Mouse (Mus musculus): Measurements from ENCODE around the gene Opcml. TPM values are rescaled to one million over a fixed set of nuclear protein-coding genes. Genes with fewer than 3 reads are reported as not detected.

Gene Opcml
- polyA plus RNA-seq, 1 experiment, result 0.06 TPM

GRCm38 (mm10) chr9:27871624-27872023, 81.0 kb downstream of the Opcml start:
- H3K36me3 ChIP-seq (ENCODE audit: control insufficient read depth, insufficient read depth), result no peaks in the 10 kb centered on the region
- no peak overlapping the region for H3K4me3 ChIP-seq (ENCODE audit: insufficient read depth, poor library complexity, severe bottlenecking)
- no peak overlapping the region for H3ac ChIP-seq (ENCODE audit: control insufficient read depth, insufficient read length, low read depth)
- H3K79me3 ChIP-seq (ENCODE audit: low read depth), result no peaks in the 10 kb centered on the region
- no peak for TF ChIP-seq MAX (IDR thresholded peaks at IDR 0.05)
- no peak for TF ChIP-seq MYOD1 (IDR thresholded peaks at IDR 0.05; ENCODE audit: control insufficient read depth, insufficient read length, low read depth)
- no peak for TF ChIP-seq CEBPB (IDR thresholded peaks at IDR 0.05; ENCODE audit: low read depth)
- TF ChIP-seq MYOG (IDR thresholded peaks at IDR 0.05; ENCODE audit: control insufficient read depth, extremely low read depth, insufficient read length), result no peak
- no peaks in the 10 kb centered on the region for H3K27me3 ChIP-seq (ENCODE audit: control insufficient read depth, insufficient read depth, insufficient read length)
- no peaks in the 10 kb centered on the region for H3K79me2 ChIP-seq (ENCODE audit: control insufficient read depth, insufficient read depth)

GRCm38 (mm10) chr9:27889636-27890035, 99.1 kb downstream of the Opcml start:
- no peaks in the 10 kb centered on the region for H3K27me3 ChIP-seq (ENCODE audit: control insufficient read depth, insufficient read depth, insufficient read length)
- no peaks in the 10 kb centered on the region for H3K79me2 ChIP-seq (ENCODE audit: control insufficient read depth, insufficient read depth)
- no peaks in the 10 kb centered on the region for H3K36me3 ChIP-seq (ENCODE audit: control insufficient read depth, insufficient read depth)
- no peak overlapping the region for H3K4me3 ChIP-seq (ENCODE audit: insufficient read depth, poor library complexity, severe bottlenecking)
- H3K79me3 ChIP-seq (ENCODE audit: low read depth), result no peaks in the 10 kb centered on the region
- no peak overlapping the region for H3ac ChIP-seq (ENCODE audit: control insufficient read depth, insufficient read length, low read depth)
- TF ChIP-seq CTCF (IDR thresholded peaks at IDR 0.05; ENCODE audit: control insufficient read depth, insufficient read depth, insufficient read length) (no peak), FOSL1 (IDR thresholded peaks at IDR 0.05; ENCODE audit: insufficient read depth, low read length, poor library complexity, severe bottlenecking) (no peak)

- no peak overlapping the region for H3K4me3 ChIP-seq (ENCODE audit: insufficient read depth, poor library complexity, severe bottlenecking)
- no peaks in the 10 kb centered on the region for H3K36me3 ChIP-seq (ENCODE audit: control insufficient read depth, insufficient read depth)
- TF ChIP-seq MYOD1 (IDR thresholded peaks at IDR 0.05; ENCODE audit: control insufficient read depth, insufficient read length, low read depth) (no peak), MYOG (IDR thresholded peaks at IDR 0.05; ENCODE audit: control insufficient read depth, extremely low read depth, insufficient read length) (no peak), USF1 (IDR thresholded peaks at IDR 0.05; ENCODE audit: low read depth) (no peak), FOSL1 (IDR thresholded peaks at IDR 0.05; ENCODE audit: insufficient read depth, low read length, poor library complexity, severe bottlenecking) (no peak), MAX (IDR thresholded peaks at IDR 0.05) (no peak), CEBPB (IDR thresholded peaks at IDR 0.05; ENCODE audit: low read depth) (no peak), CTCF (IDR thresholded peaks at IDR 0.05; ENCODE audit: control insufficient read depth, insufficient read depth, insufficient read length) (no peak)
- no peaks in the 10 kb centered on the region for H3K79me2 ChIP-seq (ENCODE audit: control insufficient read depth, insufficient read depth)
- no peaks in the 10 kb centered on the region for H3K79me3 ChIP-seq (ENCODE audit: low read depth)
- no peaks in the 10 kb centered on the region for H3K27me3 ChIP-seq (ENCODE audit: control insufficient read depth, insufficient read depth, insufficient read length)
- H3ac ChIP-seq (ENCODE audit: control insufficient read depth, insufficient read length, low read depth), result no peak overlapping the region
Measured at GRCm38 (mm10) chr9:27917250-27917649, 126.7 kb downstream of the Opcml start.

GRCm38 (mm10) chr9:27923495-27923894, 132.9 kb downstream of the Opcml start:
- Histone ChIP-seq H3K36me3 (ENCODE audit: control insufficient read depth, insufficient read depth) (no peaks in the 10 kb centered on the region), H3K4me3 (ENCODE audit: insufficient read depth, poor library complexity, severe bottlenecking) (no peak overlapping the region), H3K79me3 (ENCODE audit: low read depth) (no peaks in the 10 kb centered on the region), H3K79me2 (ENCODE audit: control insufficient read depth, insufficient read depth) (no peaks in the 10 kb centered on the region), H3ac (ENCODE audit: control insufficient read depth, insufficient read length, low read depth) (no peak overlapping the region), H3K27me3 (ENCODE audit: control insufficient read depth, insufficient read depth, insufficient read length) (no peaks in the 10 kb centered on the region)
- TF ChIP-seq FOSL1 (IDR thresholded peaks at IDR 0.05; ENCODE audit: insufficient read depth, low read length, poor library complexity, severe bottlenecking) (no peak), USF1 (IDR thresholded peaks at IDR 0.05; ENCODE audit: low read depth) (no peak), MYOD1 (IDR thresholded peaks at IDR 0.05; ENCODE audit: control insufficient read depth, insufficient read length, low read depth) (no peak), CEBPB (IDR thresholded peaks at IDR 0.05; ENCODE audit: low read depth) (no peak), MYOG (IDR thresholded peaks at IDR 0.05; ENCODE audit: control insufficient read depth, extremely low read depth, insufficient read length) (no peak)

- Histone ChIP-seq H3ac (ENCODE audit: control insufficient read depth, insufficient read length, low read depth) (no peak overlapping the region), H3K79me2 (ENCODE audit: control insufficient read depth, insufficient read depth) (no peaks in the 10 kb centered on the region), H3K27me3 (ENCODE audit: control insufficient read depth, insufficient read depth, insufficient read length) (no peaks in the 10 kb centered on the region), H3K79me3 (ENCODE audit: low read depth) (no peaks in the 10 kb centered on the region), H3K4me3 (ENCODE audit: insufficient read depth, poor library complexity, severe bottlenecking) (no peak overlapping the region), H3K36me3 (ENCODE audit: control insufficient read depth, insufficient read depth) (no peaks in the 10 kb centered on the region)
- TF ChIP-seq MYOG (IDR thresholded peaks at IDR 0.05; ENCODE audit: control insufficient read depth, extremely low read depth, insufficient read length) (no peak), MYOD1 (IDR thresholded peaks at IDR 0.05; ENCODE audit: control insufficient read depth, insufficient read length, low read depth) (no peak), USF1 (IDR thresholded peaks at IDR 0.05; ENCODE audit: low read depth) (no peak), MAX (IDR thresholded peaks at IDR 0.05) (no peak), FOSL1 (IDR thresholded peaks at IDR 0.05; ENCODE audit: insufficient read depth, low read length, poor library complexity, severe bottlenecking) (no peak), CTCF (IDR thresholded peaks at IDR 0.05; ENCODE audit: control insufficient read depth, insufficient read depth, insufficient read length) (no peak), CEBPB (IDR thresholded peaks at IDR 0.05; ENCODE audit: low read depth) (no peak)
Measured at GRCm38 (mm10) chr9:27923945-27924825, 133.6 kb downstream of the Opcml start.

GRCm38 (mm10) chr9:27925650-27926049, 135.1 kb downstream of the Opcml start:
- Histone ChIP-seq H3K27me3 (ENCODE audit: control insufficient read depth, insufficient read depth, insufficient read length) (no peaks in the 10 kb centered on the region), H3K36me3 (ENCODE audit: control insufficient read depth, insufficient read depth) (no peaks in the 10 kb centered on the region), H3ac (ENCODE audit: control insufficient read depth, insufficient read length, low read depth) (no peak overlapping the region), H3K79me2 (ENCODE audit: control insufficient read depth, insufficient read depth) (no peaks in the 10 kb centered on the region), H3K4me3 (ENCODE audit: insufficient read depth, poor library complexity, severe bottlenecking) (no peak overlapping the region), H3K79me3 (ENCODE audit: low read depth) (no peaks in the 10 kb centered on the region)
- no peak for TF ChIP-seq MYOG (IDR thresholded peaks at IDR 0.05; ENCODE audit: control insufficient read depth, extremely low read depth, insufficient read length)
- no peak for TF ChIP-seq CEBPB (IDR thresholded peaks at IDR 0.05; ENCODE audit: low read depth)
- TF ChIP-seq MAX (IDR thresholded peaks at IDR 0.05), result no peak
- no peak for TF ChIP-seq FOSL1 (IDR thresholded peaks at IDR 0.05; ENCODE audit: insufficient read depth, low read length, poor library complexity, severe bottlenecking)
- TF ChIP-seq MYOD1 (IDR thresholded peaks at IDR 0.05; ENCODE audit: control insufficient read depth, insufficient read length, low read depth), result no peak
- TF ChIP-seq CTCF (IDR thresholded peaks at IDR 0.05; ENCODE audit: control insufficient read depth, insufficient read depth, insufficient read length), result no peak
- TF ChIP-seq USF1 (IDR thresholded peaks at IDR 0.05; ENCODE audit: low read depth), result no peak
